Comparison of ENCODE assay signal across 25 mouse cellular contexts in the genomic region with DNA sequence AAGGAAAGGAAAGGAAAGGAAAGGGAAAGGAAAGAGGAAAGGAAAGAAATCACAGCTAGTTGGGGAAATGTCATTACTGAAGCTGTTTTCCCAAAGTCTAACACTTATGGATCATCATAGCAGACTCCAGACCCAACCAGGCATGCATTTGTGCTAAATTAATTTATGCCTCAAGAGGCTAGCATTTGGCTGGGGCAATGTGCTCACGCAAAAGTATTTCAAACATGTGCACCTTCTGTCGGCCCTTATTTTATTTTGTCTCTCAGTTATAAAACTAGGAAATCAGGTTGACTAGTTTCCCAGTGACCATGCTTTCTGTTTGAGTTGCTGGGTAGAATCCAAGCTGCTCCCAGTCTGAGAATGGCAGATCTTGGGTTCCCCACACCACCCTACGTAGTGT.
"Had no signal": no experiment of that assay in that cellular context is flagged by ENCODE, and none has a peak within 500 bp of the region (broad histone marks: within the 10 kb centered on the region; RNA-seq: fewer than 3 reads in every experiment).

No protein-coding gene starts in this region.

- H3K9ac ChIP-seq: embryonic facial prominence, embryonic 12.5 days; embryonic facial prominence, embryonic 13.5 days; embryonic facial prominence, embryonic 15.5 days; forebrain, embryonic 12.5 days; forebrain, embryonic 15.5 days; heart, embryonic 12.5 days had no signal

- H3K27me3 ChIP-seq: embryonic facial prominence, embryonic 12.5 days; forebrain, embryonic 15.5 days; heart, embryonic 12.5 days had no signal

- H3K4me2 ChIP-seq: embryonic facial prominence, embryonic 12.5 days; embryonic facial prominence, embryonic 13.5 days; embryonic facial prominence, embryonic 15.5 days; forebrain, embryonic 12.5 days; forebrain, embryonic 15.5 days; heart, embryonic 11.5 days; heart, embryonic 12.5 days had no signal

- H3K27ac ChIP-seq: embryonic facial prominence, embryonic 10.5 days; embryonic facial prominence, embryonic 12.5 days; embryonic facial prominence, embryonic 13.5 days; embryonic facial prominence, embryonic 15.5 days; forebrain, embryonic 10.5 days; forebrain, embryonic 12.5 days; forebrain, embryonic 15.5 days; gastrocnemius, adult 2 months; heart, adult 2 months; heart, embryonic 10.5 days had no signal

- H3K36me3 ChIP-seq: embryonic facial prominence, embryonic 10.5 days; embryonic facial prominence, embryonic 12.5 days; embryonic facial prominence, embryonic 13.5 days; embryonic facial prominence, embryonic 15.5 days; forebrain, embryonic 10.5 days; forebrain, embryonic 12.5 days; forebrain, embryonic 15.5 days; heart, embryonic 10.5 days; heart, embryonic 12.5 days had no signal

- ATAC-seq: forebrain, embryonic 15.5 days had no signal

- DNase-seq: cerebellum, adult 9-10 months; cerebellum, adult 9-11 months; cerebellum, postnatal 10 days; cerebellum, postnatal 14 days; cerebellum, postnatal 25 days; cerebellum, postnatal 36 days; embryo, embryonic 11 days; gastrocnemius, adult 2 months; gastrocnemius, postnatal 10 days; gastrocnemius, postnatal 14 days; gastrocnemius, postnatal 25 days; gastrocnemius, postnatal 36 days; heart, adult 18-20 months; heart, adult 2 months had no signal

- H3K4me1 ChIP-seq: embryonic facial prominence, embryonic 12.5 days; embryonic facial prominence, embryonic 13.5 days; heart, embryonic 10.5 days had no signal

- H3K4me3 ChIP-seq: embryonic facial prominence, embryonic 10.5 days; embryonic facial prominence, embryonic 12.5 days; embryonic facial prominence, embryonic 13.5 days; embryonic facial prominence, embryonic 15.5 days; erythroblast, embryonic 14.5 days; forebrain, embryonic 10.5 days; forebrain, embryonic 12.5 days; forebrain, embryonic 15.5 days; gastrocnemius, adult 2 months; heart, adult 2 months; heart, embryonic 10.5 days; heart, embryonic 12.5 days had no signal

- H3K9me3 ChIP-seq: embryonic facial prominence, embryonic 10.5 days; embryonic facial prominence, embryonic 12.5 days; embryonic facial prominence, embryonic 15.5 days; forebrain, embryonic 10.5 days; forebrain, embryonic 12.5 days; forebrain, embryonic 15.5 days; heart, embryonic 10.5 days; heart, embryonic 12.5 days had no signal
